Mouse (Mus musculus) common myeloid progenitor, adult 5-6 weeks (primary cell): ENCODE data around the gene Abl2. TPM values are rescaled to one million over a fixed set of nuclear protein-coding genes. Genes with fewer than 3 reads are reported as not detected.
"Not testable (repeated sequence)": the region's sequence is repeated elsewhere in the genome, so short reads cannot be mapped to it uniquely, and the experiment has no call there.

Experiments used
- ATAC-seq: replicated peaks from 2 replicates; pipeline ENCODE4 v1.8.0; 2016; ENCODE audit warnings: low read depth, mild to moderate bottlenecking, moderate TSS enrichment, inconsistent platforms; ENCODE audit not compliant: poor library complexity, severe bottlenecking
- total RNA-seq: library from RNA; stranded (forward); fragments of 200-1000, 187-1606 nt; gene quantifications from 2 replicates; pipeline ENCODE4 v1.2.3, GENCODE M21; 2017

Abl2 gene
- 19.7 and 21.1 TPM in 2 replicates for total RNA-seq

DNA sequence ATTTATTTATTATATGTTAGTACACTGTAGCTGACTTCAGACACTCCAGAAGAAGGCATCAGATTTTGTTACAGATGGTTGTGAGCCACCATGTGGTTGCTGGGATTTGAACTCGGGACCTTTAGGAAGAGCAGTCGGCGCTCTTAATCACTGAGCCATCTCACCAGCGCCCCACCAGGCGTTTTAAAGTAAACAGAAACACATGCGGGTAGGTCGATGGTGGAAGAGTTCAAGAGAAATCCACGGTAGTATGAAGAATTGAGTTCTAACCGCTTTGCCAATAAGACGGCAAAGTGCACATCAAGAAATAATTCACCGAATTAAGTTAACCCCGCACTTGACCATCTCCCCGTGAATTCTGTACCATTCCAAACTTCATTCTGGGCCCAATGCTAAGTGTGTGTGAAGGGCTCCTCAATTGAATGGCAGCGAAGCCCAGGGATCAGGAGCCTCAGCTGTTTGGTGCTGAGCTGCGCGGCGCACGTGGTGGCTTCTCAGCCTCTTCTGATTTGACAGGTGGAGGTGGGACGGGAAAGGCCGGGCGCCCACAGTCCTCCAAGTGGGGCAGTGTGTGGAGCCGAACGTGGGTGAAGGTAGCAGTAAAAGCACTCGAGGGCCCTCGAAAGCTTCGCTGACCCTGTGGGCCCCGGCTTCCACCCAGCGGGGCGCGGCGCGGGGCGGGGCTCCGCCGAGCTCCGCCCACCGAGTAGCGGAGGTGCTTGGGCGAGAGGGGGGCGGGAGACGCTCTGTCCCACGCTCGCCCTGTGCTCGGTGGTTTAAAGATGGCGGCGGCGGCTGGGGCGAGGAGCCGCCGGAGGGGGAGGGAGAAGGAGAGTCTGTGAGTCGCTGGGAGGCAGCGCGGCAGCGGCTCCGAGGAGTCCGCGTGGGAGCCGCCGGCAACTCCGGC, at the start of gene Abl2:
TSS of gene Abl2 (plus strand) at position 763 of the 907 bp plus-strand sequence.
- ATAC-seq, result peak; percentile 94

- ATAC-seq, result no peak
These were observed 38.3 kb upstream of the Abl2 start for GRCm38 (mm10) chr1:156520136-156520780.

DNA sequence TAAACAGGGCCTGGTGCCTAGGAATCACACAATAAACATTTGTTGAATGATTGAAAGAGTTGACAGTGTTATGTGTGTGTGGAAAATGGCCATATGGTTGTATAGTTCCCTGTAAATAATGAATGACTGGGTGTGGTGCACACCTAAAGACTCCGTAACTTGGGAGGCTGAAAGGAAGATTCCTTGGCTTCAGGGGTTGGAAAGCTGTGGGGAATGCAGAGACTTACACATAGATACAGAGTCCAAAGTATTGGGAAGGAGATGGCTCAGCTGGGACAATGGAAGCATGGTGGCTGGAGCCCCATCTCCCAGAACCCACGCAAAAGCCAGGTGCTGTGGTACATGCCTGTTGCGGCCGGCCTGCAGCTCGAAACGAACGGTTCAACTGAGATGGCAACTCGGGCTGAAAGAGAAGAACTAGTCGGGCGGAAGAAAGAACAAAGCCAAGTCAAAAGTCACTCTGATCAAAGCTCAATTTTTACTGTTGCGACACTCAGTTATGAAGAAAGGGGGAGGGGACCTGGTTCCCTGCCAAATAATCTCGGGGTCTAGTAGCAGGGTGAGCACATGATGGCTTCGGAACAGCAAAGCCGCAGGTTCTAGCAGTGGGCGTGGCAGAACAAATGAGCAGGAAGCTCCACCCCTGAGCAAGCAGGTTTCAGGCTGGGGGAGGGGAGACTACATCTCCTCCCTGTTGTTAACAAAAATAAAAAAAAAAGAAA, 36.6 kb upstream of the Abl2 start:
- ATAC-seq, result no peak

DNA sequence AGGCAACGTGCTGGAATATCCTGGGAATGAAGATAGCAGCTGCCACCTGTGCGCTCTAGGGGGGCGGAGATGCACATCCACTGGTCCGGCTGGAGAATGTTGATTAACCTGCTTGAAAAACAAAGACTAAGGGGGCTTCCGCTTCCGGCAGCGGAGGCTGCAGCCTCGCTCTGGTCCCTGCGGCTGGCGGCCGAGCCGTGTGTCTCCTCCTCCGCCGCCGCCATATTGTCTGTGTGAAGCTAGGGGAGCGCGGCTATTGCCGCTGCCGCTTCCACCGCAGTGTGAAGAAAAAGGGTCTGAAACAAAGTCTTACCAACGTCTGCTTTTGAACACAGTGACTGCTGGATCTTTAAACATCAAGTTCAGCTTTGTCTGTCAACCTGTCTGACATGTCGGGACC, 34.7 kb upstream of the Abl2 start, which contains the start of gene Gm10031:
TSS of gene Gm10031 (plus strand) at position 171 of the 400 bp plus-strand sequence.
- peak; percentile 99 for ATAC-seq

GRCm38 (mm10) chr1:156532476-156533175, 26.0 kb upstream of the Abl2 start:
- not testable (repeated sequence) for ATAC-seq

GRCm38 (mm10) chr1:156533483-156533882, 25.1 kb upstream of the Abl2 start:
- ATAC-seq, result no peak

DNA sequence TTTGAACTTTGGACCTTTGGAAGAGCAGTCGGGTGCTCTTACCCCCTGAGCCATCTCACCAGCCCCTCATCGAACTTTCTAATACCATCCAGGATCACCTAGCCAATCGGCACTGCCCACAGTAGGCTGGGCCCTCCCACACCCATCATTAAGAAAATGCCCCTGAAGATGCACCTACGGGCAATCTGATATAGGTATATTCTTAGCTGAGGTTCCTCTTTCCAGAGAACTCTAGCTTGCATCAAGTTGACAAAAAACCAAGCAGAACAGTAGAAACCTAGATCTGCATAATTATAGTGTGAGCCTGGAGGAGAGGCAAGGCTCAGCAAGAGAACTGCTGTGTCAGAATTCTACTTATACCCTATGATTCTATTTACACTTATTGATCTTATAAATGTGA, 24.7 kb upstream of the Abl2 start:
- ATAC-seq, result no peak

GRCm38 (mm10) chr1:156537031-156537430, 21.6 kb upstream of the Abl2 start:
- ATAC-seq, result peak; percentile 63; the same call in 1 of the 2 replicates

DNA sequence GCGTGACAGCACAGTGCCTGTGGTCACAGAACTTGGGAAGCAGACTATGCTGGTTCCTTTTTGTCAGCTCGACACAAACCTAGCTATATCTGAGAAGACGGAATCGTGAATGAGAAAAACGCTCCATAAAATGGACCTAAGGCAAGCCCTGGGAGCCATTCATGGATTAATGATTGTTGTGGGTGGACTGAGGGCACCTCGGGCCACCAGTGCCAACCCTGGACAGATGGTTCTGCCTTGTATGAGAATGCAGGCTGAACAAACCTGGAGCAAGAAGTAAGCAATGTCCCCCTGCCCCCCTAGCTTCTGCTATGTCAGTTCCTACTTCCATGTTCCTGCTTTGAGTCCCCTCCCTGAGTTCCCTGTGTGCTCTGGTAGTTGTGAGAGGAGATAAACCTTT, 20.9 kb upstream of the Abl2 start:
- no peak for ATAC-seq

GRCm38 (mm10) chr1:156538382-156538781, 20.2 kb upstream of the Abl2 start:
- no peak for ATAC-seq

DNA sequence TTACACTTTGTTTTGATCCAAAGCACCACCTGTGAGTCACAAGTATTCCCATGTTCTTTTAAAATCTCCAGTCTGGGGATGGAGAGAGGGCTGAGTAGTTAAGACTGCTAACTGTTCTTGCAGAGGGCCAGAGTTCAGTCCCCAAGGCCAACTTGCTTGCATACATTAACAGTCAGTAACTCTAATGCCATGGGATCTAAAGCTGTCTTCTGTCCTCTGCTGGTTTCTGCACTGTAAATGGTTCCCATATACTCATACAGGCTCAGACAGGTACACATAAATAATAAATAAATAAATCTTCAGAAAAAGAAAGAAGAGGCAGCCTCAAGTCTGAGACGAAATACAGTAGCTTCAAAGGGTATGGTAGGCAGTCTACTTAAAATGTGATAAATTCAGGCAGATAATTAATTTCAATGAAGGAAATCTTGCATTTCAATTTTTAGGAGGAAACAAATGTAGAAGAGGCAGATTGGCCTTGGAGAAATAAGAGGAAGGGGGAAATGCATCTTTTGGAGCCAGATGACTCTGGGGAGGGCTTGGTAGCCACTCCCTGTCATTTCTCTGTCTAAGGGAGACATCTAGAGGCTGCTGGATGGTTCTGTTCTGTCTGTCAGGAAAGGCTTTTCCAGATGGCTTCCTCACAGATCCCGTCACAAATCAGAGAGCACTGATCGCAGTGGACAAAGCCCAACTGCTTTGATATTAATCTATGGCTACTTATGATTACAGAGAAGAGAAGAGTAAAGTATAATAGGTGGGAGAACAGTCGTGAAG, 18.6 kb upstream of the Abl2 start:
- ATAC-seq, result 0 out of 2 replicates have a peak, but pooled peaks have one; percentile 39

DNA sequence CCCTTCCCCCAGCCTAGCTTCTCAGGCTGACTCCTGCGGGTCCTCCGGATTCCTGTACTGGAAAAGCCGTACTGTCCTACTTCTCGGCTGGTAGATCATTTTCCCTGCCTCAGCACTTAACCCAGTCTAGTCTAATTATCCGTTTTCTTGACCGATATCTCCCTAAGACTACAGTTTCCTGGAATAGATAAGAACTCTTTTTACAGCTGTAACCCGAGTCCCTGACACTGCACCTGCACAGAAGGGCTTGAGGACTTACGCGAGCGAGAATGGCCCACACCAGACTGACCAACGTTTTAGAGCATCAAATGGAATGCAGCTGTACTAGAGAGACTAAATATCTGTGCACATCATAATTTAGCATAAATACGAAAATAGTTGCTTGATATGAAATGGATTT, 14.6 kb upstream of the Abl2 start:
- ATAC-seq, result no peak

DNA sequence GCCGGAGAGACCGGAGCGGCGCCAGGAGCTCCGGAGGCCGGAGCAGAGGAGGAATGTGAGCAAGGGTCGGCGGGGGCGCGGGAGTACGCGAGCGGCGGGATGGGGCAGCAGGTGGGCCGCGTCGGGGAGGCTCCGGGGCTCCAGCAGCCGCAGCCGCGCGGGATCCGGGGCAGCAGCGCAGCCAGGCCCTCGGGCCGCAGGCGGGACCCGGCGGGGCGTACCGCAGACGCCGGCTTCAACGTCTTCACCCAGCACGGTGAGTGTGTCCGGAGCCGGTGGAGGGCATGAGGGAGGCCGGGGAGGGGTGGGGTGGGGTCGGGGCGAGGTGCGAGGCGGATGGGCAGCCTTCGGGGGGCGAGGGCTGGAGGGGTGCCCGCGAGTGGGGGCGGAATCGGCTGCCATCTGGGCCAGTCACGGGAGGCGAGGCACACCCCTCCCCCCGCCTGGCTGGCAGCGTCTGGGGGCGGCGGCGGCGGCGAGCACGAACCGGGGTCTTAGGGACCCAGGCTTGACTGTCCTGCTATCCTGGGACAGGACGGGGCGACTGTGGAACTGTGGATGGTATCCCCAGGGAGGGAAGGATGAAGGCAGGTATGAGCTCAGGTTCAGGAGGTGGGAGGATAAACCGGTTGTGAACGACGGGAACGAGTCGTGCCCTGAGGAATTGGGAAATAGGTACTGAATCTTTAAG, 509 bp downstream of the Abl2 start:
- peak; percentile 24 for ATAC-seq

DNA sequence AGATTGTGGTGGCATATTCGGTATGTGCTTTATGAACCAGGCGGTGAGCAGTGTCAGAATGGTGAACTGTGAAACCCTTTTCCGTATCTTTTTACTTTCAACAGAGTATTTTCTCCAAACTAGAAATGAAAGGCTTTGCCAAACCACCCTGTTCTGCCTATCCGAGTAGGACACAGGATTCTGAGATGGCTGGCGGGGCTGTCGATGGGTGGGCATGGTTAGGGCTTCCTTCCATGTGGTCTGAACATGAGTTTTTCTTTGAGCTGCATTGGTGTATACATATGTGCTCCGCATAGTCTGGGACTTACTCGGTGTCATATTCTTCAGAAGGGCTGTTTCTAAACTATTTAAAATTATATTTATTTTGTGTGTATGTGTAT, 1.0 kb downstream of the Abl2 start:
- peak; percentile 15 for ATAC-seq

DNA sequence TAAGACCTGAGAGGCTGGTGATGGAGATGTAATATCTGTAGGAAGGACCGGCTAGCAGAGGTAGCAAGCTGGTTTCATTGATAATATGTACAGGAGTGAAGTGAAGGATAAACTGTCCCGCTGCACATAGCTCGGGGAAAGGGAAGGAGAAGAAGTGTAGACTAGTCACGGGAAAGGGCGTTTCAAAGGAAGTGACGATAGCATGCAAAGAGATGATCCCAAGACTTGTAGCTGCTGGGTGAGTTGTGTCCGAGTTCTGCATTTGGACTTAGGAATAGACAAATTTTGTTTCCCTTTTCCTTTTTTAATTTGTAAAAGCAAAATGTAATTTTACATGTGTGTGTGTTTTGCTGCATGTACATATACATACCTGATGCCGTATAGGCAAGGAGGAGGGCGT, 1.9 kb downstream of the Abl2 start:
- no peak for ATAC-seq

GRCm38 (mm10) chr1:156565328-156565727, 6.7 kb downstream of the Abl2 start:
- no peak for ATAC-seq

DNA sequence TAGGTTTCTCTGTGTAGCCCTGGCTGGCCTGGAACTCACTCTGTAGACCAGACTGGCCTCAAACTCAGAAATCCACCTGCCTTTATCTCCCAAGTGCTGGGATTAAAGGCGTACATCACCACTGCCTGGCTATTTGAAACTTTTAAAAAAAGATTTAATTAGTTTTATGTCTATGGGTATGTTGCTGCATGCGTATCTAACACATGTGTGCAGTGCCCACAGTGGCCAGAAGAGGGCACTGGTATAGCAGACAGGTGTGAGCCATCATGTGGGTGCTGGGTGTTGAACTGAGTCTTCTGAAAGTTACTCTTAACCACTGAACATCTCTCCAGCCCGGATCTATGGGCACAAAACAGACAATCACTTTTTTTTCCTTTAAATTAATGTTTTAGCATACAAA, 7.5 kb downstream of the Abl2 start:
- peak; percentile 56; the same call in 1 of the 2 replicates for ATAC-seq

- no peak for ATAC-seq
These were observed 11.0 kb downstream of the Abl2 start for GRCm38 (mm10) chr1:156569615-156570014.

DNA sequence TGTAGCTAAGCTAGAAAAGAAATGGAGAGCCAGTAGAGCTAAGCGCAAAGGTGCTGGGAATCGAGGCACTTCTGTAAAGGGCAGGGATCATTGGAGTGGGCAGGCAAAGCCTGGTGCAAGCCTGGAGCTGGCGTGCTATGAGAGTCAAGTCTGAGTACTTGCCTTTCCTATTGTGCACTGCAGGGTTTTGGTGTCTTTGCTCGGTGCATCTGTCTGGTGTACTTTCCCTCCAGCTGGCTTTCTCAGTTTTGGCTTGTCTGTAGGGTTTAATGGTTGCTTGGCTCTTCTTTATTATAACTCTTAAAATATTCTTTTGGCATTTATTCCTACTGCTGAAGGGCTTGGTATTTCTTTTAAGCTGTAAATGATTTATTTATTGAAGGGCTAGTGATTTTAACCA, 14.4 kb downstream of the Abl2 start:
- no peak for ATAC-seq
